Mouse (Mus musculus): ENCODE measurements around the gene Etv3.

Etv3 gene

DNA sequence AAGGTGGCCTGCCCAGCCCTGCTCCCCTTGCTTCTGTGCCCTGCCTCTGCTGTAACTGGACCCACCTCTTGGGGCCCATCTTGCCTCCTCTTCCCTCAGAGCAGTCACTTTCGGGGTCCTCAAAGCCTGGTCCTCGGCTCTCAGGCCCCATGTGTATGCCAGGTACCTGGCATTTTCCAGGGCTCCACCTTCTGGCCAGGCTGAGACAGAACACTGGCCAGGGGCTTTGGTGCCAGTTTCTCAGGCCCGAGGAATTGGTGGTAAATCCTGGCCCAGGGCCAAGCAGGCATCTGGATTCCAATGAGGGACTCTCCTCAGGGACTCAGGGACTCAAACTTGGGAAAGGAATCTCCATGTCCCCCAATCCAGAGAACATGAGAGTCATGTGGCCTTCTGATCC is 34.9 kb downstream of the Etv3 start:
- no peak for DNase-seq

DNA sequence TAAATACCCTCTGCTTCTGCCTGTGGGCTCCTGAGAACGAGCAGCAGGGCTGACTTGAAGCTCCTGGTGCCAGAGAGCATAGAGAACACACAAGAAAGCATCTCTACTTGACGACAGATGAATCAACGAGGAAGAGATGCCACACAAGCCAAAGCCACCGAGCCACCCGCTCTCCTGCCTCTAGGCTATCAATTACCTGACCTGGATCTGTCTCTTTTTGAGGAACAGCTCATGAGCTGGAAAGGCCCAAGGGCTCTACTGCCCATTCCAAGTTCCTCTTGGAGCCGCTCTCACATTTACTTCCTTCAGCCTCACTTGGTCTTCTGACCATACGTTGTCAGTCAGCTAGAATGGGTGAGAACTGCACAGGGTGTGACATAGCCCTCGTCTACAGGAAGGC is 36.2 kb downstream of the Etv3 start:
- DNase-seq, result no peak

DNA sequence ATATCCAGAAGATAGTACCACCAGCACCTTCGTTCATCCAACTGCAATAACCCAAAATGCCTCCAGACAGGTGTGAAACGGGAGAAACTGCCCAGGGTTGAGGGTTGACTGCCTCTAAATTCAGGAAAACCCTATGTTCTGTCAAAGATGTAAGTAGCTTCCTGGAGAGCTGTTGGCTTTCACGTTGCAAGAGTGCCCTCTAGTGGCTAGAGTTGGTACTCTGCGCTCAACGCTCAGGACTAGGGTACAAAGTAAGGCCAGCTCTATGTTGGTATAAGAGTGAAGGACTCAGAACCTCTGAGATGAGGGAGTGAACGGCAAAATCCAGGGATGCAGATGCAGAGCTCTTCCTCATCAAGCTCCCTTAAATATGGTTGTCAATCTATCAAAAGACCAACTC is 37.2 kb downstream of the Etv3 start:
- peak; percentile 79 to 80 for DNase-seq

DNA sequence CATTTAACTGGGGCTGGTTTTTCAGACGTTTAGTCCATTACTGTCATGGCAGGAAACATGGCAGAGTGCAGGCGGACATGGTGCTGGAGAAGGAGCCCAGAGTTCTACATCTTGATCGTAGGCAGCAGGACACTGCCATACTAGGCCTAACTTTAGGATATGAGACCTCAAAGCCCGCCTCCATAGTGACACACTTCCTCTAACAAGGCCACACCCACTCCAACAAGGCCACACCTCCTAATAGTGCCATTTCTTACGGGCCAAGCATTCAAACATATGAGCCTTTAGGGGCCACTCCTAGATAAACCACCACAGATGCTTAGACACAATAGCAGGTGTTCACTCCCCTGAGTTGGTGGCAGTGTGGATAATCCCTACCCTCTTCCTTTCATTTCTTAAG is 38.3 kb downstream of the Etv3 start:
- no peak for DNase-seq

DNA sequence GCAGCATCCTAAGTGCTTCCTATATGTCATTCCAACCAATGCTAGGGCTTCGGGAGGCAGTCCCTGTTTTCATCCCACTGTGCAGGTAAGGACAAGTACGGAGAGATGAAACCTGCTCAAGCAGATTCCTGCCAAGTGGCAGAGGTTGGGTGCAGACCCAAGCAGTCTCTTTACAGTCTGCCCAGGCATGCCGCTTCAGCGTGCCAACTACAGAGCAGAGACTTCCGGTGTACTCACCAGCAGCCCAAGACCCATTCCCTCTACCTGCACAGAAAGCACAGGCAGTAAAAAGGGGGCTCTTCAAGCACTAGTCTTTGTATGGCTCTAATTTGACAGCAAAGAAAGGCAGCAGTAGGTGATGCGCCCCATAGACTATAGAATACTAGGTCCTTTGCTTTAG is 40.4 kb downstream of the Etv3 start:
- no peak for DNase-seq

DNA sequence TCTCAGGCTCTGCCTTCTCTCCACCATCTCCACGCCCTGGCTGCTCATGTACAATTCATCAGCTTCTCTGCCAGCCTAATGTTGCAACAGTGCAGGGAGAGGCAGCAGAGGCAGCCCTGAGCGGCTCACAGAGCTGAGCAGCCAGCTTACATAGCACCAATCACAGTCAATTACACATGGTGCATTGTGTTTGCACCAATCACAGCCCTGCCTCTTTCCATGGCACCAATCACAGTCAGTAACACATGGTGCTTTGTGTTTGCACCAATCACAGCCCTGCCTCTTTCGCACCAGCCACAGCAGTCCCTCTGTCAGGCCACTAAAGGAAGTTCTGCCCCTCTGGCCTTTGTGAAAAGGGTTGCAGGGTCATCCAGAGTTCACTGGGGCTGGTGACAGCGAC is 40.9 kb downstream of the Etv3 start:
- peak; percentile 82 to 85 for DNase-seq

DNA sequence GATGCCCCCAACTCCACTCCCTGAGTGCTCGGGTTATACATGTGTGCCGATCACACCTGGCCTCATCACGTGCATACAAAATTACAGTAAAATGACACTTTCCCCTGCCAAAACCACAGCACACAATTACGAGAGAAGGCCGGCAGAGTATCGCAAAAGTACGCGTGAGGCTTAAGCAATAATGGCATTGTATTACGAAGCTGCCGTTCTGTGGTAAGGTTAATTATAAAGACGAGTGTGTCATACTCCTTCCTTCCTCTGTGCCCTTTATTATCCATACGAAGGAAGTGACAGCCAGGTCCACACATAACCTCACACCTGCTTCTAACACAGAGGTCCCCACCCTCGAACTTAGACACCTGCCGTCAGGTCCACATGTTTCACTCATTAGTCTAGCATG is 42.3 kb downstream of the Etv3 start:
- DNase-seq, result no peak

DNA sequence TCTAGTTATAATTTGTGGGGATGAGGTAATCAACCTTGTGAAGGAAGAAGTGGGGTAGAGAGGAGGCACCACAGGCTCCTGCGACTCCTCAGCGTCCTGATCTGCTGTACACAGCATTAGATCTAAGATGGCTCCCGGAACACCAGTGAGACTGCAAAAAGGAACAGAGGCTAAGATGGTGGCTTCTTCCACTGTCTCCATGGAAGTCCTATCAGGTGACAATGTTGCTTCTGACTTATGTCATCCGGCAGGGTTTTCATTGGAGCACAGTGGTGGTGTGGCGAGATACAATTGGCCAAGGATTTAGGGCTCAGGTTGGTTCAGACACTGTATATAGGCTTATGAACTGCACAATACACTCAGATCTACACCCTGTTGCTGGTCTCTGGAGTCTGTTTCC is 43.5 kb downstream of the Etv3 start:
- no peak for DNase-seq

DNA sequence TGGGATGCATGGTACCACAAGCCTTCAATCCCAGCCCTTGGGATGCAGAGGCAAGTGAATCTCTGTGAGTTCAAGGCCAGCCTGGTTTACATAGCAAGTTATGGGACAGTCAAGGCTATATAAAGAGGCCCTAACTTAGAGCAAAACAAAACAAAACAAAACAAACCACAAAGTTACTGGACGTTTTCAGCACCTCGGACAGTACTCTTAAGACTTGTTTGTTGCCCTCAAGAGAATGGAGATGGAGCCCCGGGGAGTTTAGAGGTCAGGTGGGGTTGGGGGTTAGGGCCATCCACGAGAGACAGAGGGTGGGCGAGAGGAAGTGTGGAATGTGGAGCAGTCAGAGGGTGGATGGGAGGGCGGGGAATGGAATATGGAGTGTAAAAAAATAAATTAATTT is 50.6 kb downstream of the Etv3 start:
- DNase-seq, result no peak

DNA sequence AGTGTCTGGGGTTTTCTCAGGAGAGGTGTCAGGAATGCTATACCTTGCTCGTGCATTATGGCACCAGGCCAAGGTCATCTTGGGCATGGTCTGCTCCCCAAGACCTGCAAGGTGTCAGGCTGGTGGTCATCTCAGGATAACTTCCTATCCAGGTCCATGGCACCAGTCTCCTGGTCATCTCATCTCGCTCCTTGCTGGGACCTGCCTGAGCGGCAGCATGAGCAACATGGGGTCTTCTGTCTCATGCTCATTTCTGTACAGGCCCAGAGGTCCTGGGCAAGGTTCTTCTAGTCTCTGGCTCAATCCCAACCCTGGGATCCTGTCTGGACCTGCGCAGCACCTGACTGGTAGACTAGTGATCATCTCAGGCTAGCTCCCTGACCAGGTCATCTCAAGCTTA is 57.1 kb downstream of the Etv3 start:
- no peak for DNase-seq

Measured in lung, adult 18-20 months (tissue).